ENCODE assay signal across 9 mouse cellular contexts in genomic region chr14:23854946-23855345, GRCm38 (mm10).
DNase-seq lines count a peak whose midpoint lies in the region.
"Had no signal": no experiment of that assay in that cellular context is flagged by ENCODE, and none has a peak within 500 bp of the region (broad histone marks: within the 10 kb centered on the region; RNA-seq: fewer than 3 reads in every experiment).

No protein-coding gene starts in this region.

- peak; percentile 87 for DNase-seq in heart, adult 11 months
- no peak for DNase-seq in heart, postnatal 25 days (ENCODE audit: low spot score)
- DNase-seq in 3134 (ENCODE audit: extremely low read depth, insufficient read length, low spot score), result peak; percentile 11
- peak; percentile 56 for DNase-seq in fibroblast of lung, adult 2 months (ENCODE audit: low read depth)
- DNase-seq in kidney, postnatal 36 days, result peak; percentile 63 to 72
- DNase-seq in spleen, adult 18-20 months, result no peak
- no peak for DNase-seq in spleen, adult 12 weeks (ENCODE audit: low spot score)
- no peak for DNase-seq in left cerebral cortex, adult 8-10 months (ENCODE audit: low spot score in 2 of 2)
- DNase-seq: cerebellum, postnatal 10 days had no signal

- intact Hi-C loops in heart, postnatal 25 days (cut with DNase I), result no loop called here

Comparison
In these comparisons a context has a peak if more than half of its experiments do, and no peak if none do; other contexts are left out.
1. DNase-seq: peak in heart, adult 11 months (single experiment), 3134 (single experiment), fibroblast of lung, adult 2 months (single experiment) and kidney, postnatal 36 days (2 of 2); none in heart, postnatal 25 days (single experiment), spleen, adult 18-20 months (0 of 2), spleen, adult 12 weeks (single experiment) and left cerebral cortex, adult 8-10 months (0 of 2).